ENCODE assay signal across 7 mouse cellular contexts in the genomic region with DNA sequence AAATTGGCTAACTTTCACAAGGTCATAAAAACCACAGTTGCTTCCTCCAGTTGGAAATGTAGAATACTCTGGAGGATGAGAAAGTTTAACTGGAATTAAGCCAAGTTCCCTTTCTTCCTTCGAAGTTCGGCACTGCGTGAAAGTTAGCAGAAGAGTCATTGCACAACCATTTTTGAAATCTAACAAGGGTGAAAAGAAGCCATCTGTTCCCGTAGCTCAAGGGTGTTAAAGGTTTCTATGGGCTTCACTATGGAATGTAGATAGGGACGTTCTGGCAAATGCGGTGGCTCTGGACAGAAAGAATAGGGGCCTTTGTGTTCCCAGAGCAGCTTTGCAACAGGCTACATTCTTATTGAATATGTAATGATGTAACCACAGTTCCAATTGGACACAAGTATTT. TPM values are rescaled to one million over a fixed set of nuclear protein-coding genes. Genes with fewer than 3 reads are reported as not detected.
A peak's percentile ranks its signal among the peaks of the same experiment; 100 is the strongest.
DNase-seq lines count a peak whose midpoint lies in the region; TF ChIP-seq lines count a peak whose summit lies in the region.

No protein-coding gene starts in this region.

- peak overlapping the region; percentile 61 to 91; a peak in 3 of 4 replicates for H3K4me3 ChIP-seq in ES-E14 (ENCODE audit: insufficient read depth in 1 of 2, low read depth in 1 of 2, low read length in 2 of 2, poor library complexity in 1 of 2, severe bottlenecking in 1 of 2)

- H3K27ac ChIP-seq in ES-E14 (ENCODE audit: insufficient read depth, low read depth, low read length, poor library complexity, severe bottlenecking) = no peak overlapping the region

- DNase-seq in ES-E14 (ENCODE audit: low read depth, low spot score) = no peak
- DNase-seq in embryo, embryonic 10 days (ENCODE audit: low spot score) = peak; percentile 75
- DNase-seq in heart, postnatal 10 days = peak; percentile 29 to 32
- DNase-seq in lung, postnatal 36 days = peak; percentile 19
- DNase-seq in spleen, postnatal 14 days (ENCODE audit: low spot score in 2 of 2) = no peak
- no peak for DNase-seq in cerebellum, adult 11-12 months
- DNase-seq in left cerebral cortex, adult 8-10 months (ENCODE audit: low spot score in 2 of 2) = no peak

- H3K9ac ChIP-seq in ES-E14 (ENCODE audit: insufficient read depth, low read depth, low read length, poor library complexity, severe bottlenecking) = no peak overlapping the region

- peaks cover 13% of the 10 kb centered on the region for H3K36me3 ChIP-seq in ES-E14 (ENCODE audit: control insufficient read depth, insufficient read depth, low read length, poor library complexity, severe bottlenecking)

- intact Hi-C loops in heart, postnatal 10 days (cut with DNase I) = loop anchor here (2.0 kb wide), 2 partner anchors 179 to 285 kb away; no protein-coding TSS in a partner anchor

- in situ Hi-C loops in ES-E14 (cut with MboI; ENCODE audit: low sequenced_read_pairs in 2 of 2, unreplicated experiment in 2 of 2) = loop anchor here in 1 of 2 experiments (25.0 kb wide), 1 partner anchor 289 kb away; no protein-coding TSS in a partner anchor

- H3K4me1 ChIP-seq in ES-E14 (ENCODE audit: control insufficient read depth in 2 of 2, insufficient read depth in 2 of 2, low read length in 2 of 2, poor library complexity in 1 of 2) = peaks cover 3 to 7% of the 10 kb centered on the region in 2 experiments; a peak in 2 of 4 replicates

- H3K9me3 ChIP-seq in ES-E14 (ENCODE audit: control insufficient read depth, insufficient read depth, low read depth, low read length) = no peaks in the 10 kb centered on the region

TF ChIP-seq in ES-E14, 5 proteins besides CTCF, POLR2A, EP300 and RAD21:
- TF ChIP-seq CHD2 (IDR thresholded peaks at IDR 0.05; ENCODE audit: low read depth, low read length) = no peak
- no peak for TF ChIP-seq ZC3H11A (IDR thresholded peaks at IDR 0.05; ENCODE audit: borderline replicate concordance, low read depth, low read length)
- no peak for TF ChIP-seq HCFC1 (IDR thresholded peaks at IDR 0.05; ENCODE audit: borderline replicate concordance, insufficient read depth, low read length)
- no peak for TF ChIP-seq ZNF384 (IDR thresholded peaks at IDR 0.05; ENCODE audit: low read depth, low read length)
- TF ChIP-seq MAFK (IDR thresholded peaks at IDR 0.05; ENCODE audit: insufficient read depth, low read depth, low read length) = no peak

RNA-seq across cellular contexts. Expression of a gene that starts 2.2 kb away (rescaled TPM):
- 465 and 1,315 TPM in 2 replicates for total RNA-seq in ES-E14 (2012; rRNA removed)
- total RNA-seq in heart, postnatal 10 days (2021) = 100 to 1,000 TPM; 921 to 996 TPM
- 10 to 100 TPM; 49.1 to 94.5 (median 69.2) TPM for total RNA-seq in left cerebral cortex, adult 8-10 months (2022)

RNA-seq across cellular contexts. Expression of a gene that starts 31.5 kb away (rescaled TPM):
- 5.3 and 7.4 TPM in 2 replicates for total RNA-seq in ES-E14 (2012; rRNA removed)
- total RNA-seq in heart, postnatal 10 days (2021) = 10 to 100 TPM in 1 of 2 experiments, 1 to 10 TPM in 1; 9.4 to 11.1 TPM
- total RNA-seq in left cerebral cortex, adult 8-10 months (2022) = 10 to 100 TPM in 1 of 4 experiments, 1 to 10 TPM in 3; 5.0 to 10.5 (median 6.2) TPM

Comparison
In these comparisons a context has a peak if more than half of its experiments do, and no peak if none do; other contexts are left out.
1. DNase-seq: peak in embryo, embryonic 10 days (single experiment), heart, postnatal 10 days (2 of 2) and lung, postnatal 36 days (single experiment); none in ES-E14 (single experiment), spleen, postnatal 14 days (0 of 2), cerebellum, adult 11-12 months (single experiment) and left cerebral cortex, adult 8-10 months (0 of 2).